ENCODE assay signal across 10 mouse cellular contexts in the genomic region with DNA sequence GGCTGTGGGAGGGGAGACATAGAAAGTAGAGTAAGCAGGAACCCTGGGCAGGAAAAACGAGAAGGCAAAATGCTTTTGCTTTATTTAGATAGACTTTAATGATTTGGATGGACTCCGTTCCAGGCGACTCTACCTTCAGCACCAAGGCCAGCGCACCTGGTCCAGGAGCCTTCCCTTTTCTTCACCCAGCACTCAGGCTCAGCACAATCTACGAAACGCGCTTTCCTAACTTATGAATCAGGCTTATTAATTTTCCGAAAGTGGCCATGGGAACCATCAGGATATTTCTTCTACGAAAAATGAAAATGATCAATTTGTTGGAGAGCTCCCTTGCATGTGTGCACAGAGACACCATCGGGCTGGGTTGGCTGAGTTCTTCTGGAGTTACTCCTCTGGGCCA. TPM values are rescaled to one million over a fixed set of nuclear protein-coding genes. Genes with fewer than 3 reads are reported as not detected.
DNase-seq lines count a peak whose midpoint lies in the region; ATAC-seq and TF ChIP-seq lines count a peak whose summit lies in the region.
"Had no signal": no experiment of that assay in that cellular context is flagged by ENCODE, and none has a peak within 500 bp of the region (broad histone marks: within the 10 kb centered on the region; RNA-seq: fewer than 3 reads in every experiment).

No protein-coding gene starts in this region.

- WGBS in hindbrain, embryonic 11.5 days = 5% methylated on average over 10 of the region's 10 CpGs
- WGBS in hindbrain, postnatal 0 days = 6% methylated on average over 10 of the region's 10 CpGs
- 7% methylated on average over 10 of the region's 10 CpGs for WGBS in liver, embryonic 14.5 days (ENCODE audit: insufficient replicate concordance)

- no peaks in the 10 kb centered on the region for H3K9me3 ChIP-seq in hindbrain, embryonic 11.5 days (ENCODE audit: control insufficient read depth, low read length)
- no peaks in the 10 kb centered on the region for H3K9me3 ChIP-seq in hindbrain, postnatal 0 days (ENCODE audit: low read length)
- no peaks in the 10 kb centered on the region for H3K9me3 ChIP-seq in liver, embryonic 14.5 days (ENCODE audit: control insufficient read depth, low read length)

- H3K4me1 ChIP-seq in hindbrain, embryonic 11.5 days (replicated peaks; ENCODE audit: control insufficient read depth, insufficient read depth, low read length) = peaks cover 12% of the 10 kb centered on the region
- no peaks in the 10 kb centered on the region for H3K4me1 ChIP-seq in hindbrain, postnatal 0 days (ENCODE audit: insufficient read depth, low read length)
- no peaks in the 10 kb centered on the region for H3K4me1 ChIP-seq in liver, embryonic 14.5 days (replicated peaks; ENCODE audit: control insufficient read depth in 2 of 2, insufficient read depth in 2 of 2, low read length in 1 of 2)

- no peak overlapping the region for H3K4me2 ChIP-seq in hindbrain, embryonic 11.5 days (replicated peaks; ENCODE audit: low read depth, low read length)
- H3K4me2 ChIP-seq in hindbrain, postnatal 0 days (ENCODE audit: low read depth, low read length) = no peak overlapping the region
- H3K4me2 ChIP-seq in liver, embryonic 14.5 days (ENCODE audit: low read depth) = no peak overlapping the region

- H3K27ac ChIP-seq in hindbrain, embryonic 11.5 days (ENCODE audit: low read depth, low read length) = no peak overlapping the region
- no peak overlapping the region for H3K27ac ChIP-seq in hindbrain, postnatal 0 days
- H3K27ac ChIP-seq in liver, embryonic 14.5 days = no peak overlapping the region

- H3K27me3 ChIP-seq in hindbrain, embryonic 11.5 days (ENCODE audit: control insufficient read depth, insufficient read depth, low read length) = peaks cover 64% of the 10 kb centered on the region
- peaks cover 48% of the 10 kb centered on the region for H3K27me3 ChIP-seq in hindbrain, postnatal 0 days (ENCODE audit: insufficient read depth, low read length)
- peaks cover 47% of the 10 kb centered on the region for H3K27me3 ChIP-seq in liver, embryonic 14.5 days (ENCODE audit: control insufficient read depth, insufficient read depth, low read length)

- H3K36me3 ChIP-seq in hindbrain, embryonic 11.5 days (ENCODE audit: control insufficient read depth, insufficient read depth, low read length) = no peaks in the 10 kb centered on the region
- H3K36me3 ChIP-seq in hindbrain, postnatal 0 days (ENCODE audit: insufficient read depth, low read length) = no peaks in the 10 kb centered on the region
- no peaks in the 10 kb centered on the region for H3K36me3 ChIP-seq in liver, embryonic 14.5 days (replicated peaks; ENCODE audit: control insufficient read depth, insufficient read depth, low read depth)

- no peak for ATAC-seq in hindbrain, embryonic 11.5 days (ENCODE audit: low FRiP score)
- no peak for ATAC-seq in hindbrain, postnatal 0 days
- ATAC-seq in liver, embryonic 14.5 days (ENCODE audit: insufficient read depth) = no peak

- no peak for TF ChIP-seq EP300 in liver, embryonic 14.5 days (IDR thresholded peaks at IDR 0.05; ENCODE audit: low read depth)

- no peak overlapping the region for H3K4me3 ChIP-seq in hindbrain, embryonic 11.5 days (ENCODE audit: low read depth, low read length)
- no peak overlapping the region for H3K4me3 ChIP-seq in hindbrain, postnatal 0 days (ENCODE audit: low read length)
- H3K4me3 ChIP-seq in liver, embryonic 14.5 days (ENCODE audit: insufficient read depth in 1 of 2, low read depth in 2 of 2, low read length in 2 of 2) = no peak overlapping the region

- no peak overlapping the region for H3K9ac ChIP-seq in hindbrain, embryonic 11.5 days (ENCODE audit: low read depth, low read length)
- no peak overlapping the region for H3K9ac ChIP-seq in hindbrain, postnatal 0 days (replicated peaks; ENCODE audit: low read length)
- no peak overlapping the region for H3K9ac ChIP-seq in liver, embryonic 14.5 days (replicated peaks)

- no peak for TF ChIP-seq CTCF in hindbrain, postnatal 0 days (IDR thresholded peaks at IDR 0.05; ENCODE audit: low read depth)
- TF ChIP-seq CTCF in liver, embryonic 14.5 days (IDR thresholded peaks at IDR 0.05; ENCODE audit: low read depth) = no peak

- DNase-seq in hindbrain, embryonic 11.5 days (ENCODE audit: low spot score) = peak; percentile 80
- no peak for DNase-seq in hindbrain, postnatal 0 days (ENCODE audit: low spot score)
- DNase-seq in Muller cell, postnatal 12 days (ENCODE audit: inconsistent ontology term) = peak; percentile 68
- DNase-seq in embryo, embryonic 9.5 days (ENCODE audit: extremely low spot score) = peak; percentile 68
- DNase-seq in liver, embryonic 14.5 days (ENCODE audit: low read depth in 3 of 3, low spot score in 3 of 3) = peak; percentile 7 to 17 (median 9)
- no peak for DNase-seq in T-cell, adult 2 months (ENCODE audit: low spot score)
- no peak for DNase-seq in left cerebral cortex, adult 11 months (ENCODE audit: low spot score)
- DNase-seq in layer of hippocampus, postnatal 14 days (ENCODE audit: low spot score in 2 of 2) = no peak

RNA-seq across cellular contexts. Expression of gene Ptf1a, which starts 16.4 kb away (rescaled TPM):
- 15.5 and 18.0 TPM in 2 replicates for polyA plus RNA-seq in hindbrain, embryonic 11.5 days (2014; fragmentation: Nextera tagmentation; extraction: Ambion mirVana)
- 5.1 and 8.5 TPM in 2 replicates for total RNA-seq in hindbrain, postnatal 0 days (2014; rRNA removed)
- 1.8 and 1.9 TPM in 2 replicates for polyA plus RNA-seq in hindbrain, postnatal 0 days (2015; fragmentation: Nextera tagmentation; extraction: Ambion mirVana)
- 0.06 TPM in 1 of 2 replicates, not detected in the other for polyA plus RNA-seq in liver, embryonic 14.5 days (2012; rRNA removed)
- polyA plus RNA-seq in liver, embryonic 14.5 days (2014; fragmentation: Nextera tagmentation; extraction: Ambion mirVana) = not detected in 2 replicates
- not detected for total RNA-seq in layer of hippocampus, postnatal 14 days (2021)
- polyA plus RNA-seq: large intestine, adult 2 months; small intestine, adult 2 months had no signal

RNA-seq across cellular contexts. Expression of gene Msrb2, which starts 57.8 kb away (rescaled TPM):
- 13.6 and 14.8 TPM in 2 replicates for polyA plus RNA-seq in hindbrain, embryonic 11.5 days (2014; fragmentation: Nextera tagmentation; extraction: Ambion mirVana)
- 7.4 and 9.8 TPM in 2 replicates for total RNA-seq in hindbrain, postnatal 0 days (2014; rRNA removed)
- polyA plus RNA-seq in hindbrain, postnatal 0 days (2015; fragmentation: Nextera tagmentation; extraction: Ambion mirVana) = 12.4 and 13.1 TPM in 2 replicates
- polyA plus RNA-seq in liver, embryonic 14.5 days (2012; rRNA removed) = 5.5 and 6.5 TPM in 2 replicates
- 8.4 and 9.9 TPM in 2 replicates for polyA plus RNA-seq in liver, embryonic 14.5 days (2014; fragmentation: Nextera tagmentation; extraction: Ambion mirVana)
- total RNA-seq in layer of hippocampus, postnatal 14 days (2021) = 10 to 100 TPM; 22.3 to 22.4 TPM

Comparison
In these comparisons a context has a peak if more than half of its experiments do, and no peak if none do; other contexts are left out.
1. DNase-seq: peak in hindbrain, embryonic 11.5 days (single experiment), Muller cell, postnatal 12 days (single experiment), embryo, embryonic 9.5 days (single experiment) and liver, embryonic 14.5 days (3 of 3); none in hindbrain, postnatal 0 days (single experiment), T-cell, adult 2 months (single experiment), left cerebral cortex, adult 11 months (single experiment) and layer of hippocampus, postnatal 14 days (0 of 2).